In genomic region chr6:98996346-98996745, GRCm38 (mm10) we compare ENCODE assay signal across 20 mouse cellular contexts.
"Had no signal": no experiment of that assay in that cellular context is flagged by ENCODE, and none has a peak within 500 bp of the region (broad histone marks: within the 10 kb centered on the region; RNA-seq: fewer than 3 reads in every experiment).

No protein-coding gene starts in this region.

- H3K9ac ChIP-seq: limb, embryonic 12.5 days; limb, embryonic 15.5 days; liver, embryonic 14.5 days; lung, embryonic 15.5 days; neural tube, embryonic 13.5 days had no signal

- H3K27me3 ChIP-seq: limb, embryonic 15.5 days; lung, embryonic 15.5 days; neural tube, embryonic 13.5 days had no signal

- H3K9me3 ChIP-seq: limb, embryonic 12.5 days; limb, embryonic 15.5 days; lung, embryonic 15.5 days; neural tube, embryonic 13.5 days had no signal

- ATAC-seq: intestine, postnatal 0 days had no signal

- H3K4me3 ChIP-seq: limb, embryonic 12.5 days; limb, embryonic 15.5 days; lung, embryonic 15.5 days; neural tube, embryonic 13.5 days had no signal

- H3K4me2 ChIP-seq: limb, embryonic 12.5 days; limb, embryonic 15.5 days; lung, embryonic 15.5 days; midbrain, embryonic 11.5 days; neural tube, embryonic 13.5 days had no signal

- H3K27ac ChIP-seq: limb, embryonic 12.5 days; limb, embryonic 15.5 days; liver, embryonic 14.5 days; lung, embryonic 15.5 days; neural tube, embryonic 13.5 days; stomach, postnatal 0 days had no signal

- H3K36me3 ChIP-seq: limb, embryonic 12.5 days; limb, embryonic 15.5 days; lung, embryonic 15.5 days; neural tube, embryonic 13.5 days had no signal

- DNase-seq: kidney, adult 2 months; kidney, postnatal 10 days; kidney, postnatal 36 days; left cerebral cortex, postnatal 4 days; lung, adult 18-20 months; lung, postnatal 10 days; lung, postnatal 36 days; midbrain, embryonic 14.5 days; right cerebral cortex, postnatal 4 days; thymus, adult 2 months; thymus, postnatal 14 days; thymus, postnatal 4 days had no signal
